Mouse (Mus musculus): ENCODE measurements at regions not wholly inside any gene's neighbourhood (a gene's known extent, or its start where the extent isn't known, plus 50 kb on each side); places are given as distances from the start of the nearest gene placed in this dataset.
"Not testable (repeated sequence)": the region's sequence is repeated elsewhere in the genome, so short reads cannot be mapped to it uniquely, and the experiment has no call there.

GRCm38 (mm10) chr12:20196386-20196785 is 242.1 kb downstream of the Gm21863 start:
- peak; percentile 1 for DNase-seq (ENCODE audit: low read depth, low spot score)

GRCm38 (mm10) chr12:20196905-20197304 is 242.6 kb downstream of the Gm21863 start:
- DNase-seq (ENCODE audit: low read depth, low spot score) = not testable (repeated sequence)

- DNase-seq (ENCODE audit: low read depth, low spot score) = not testable (repeated sequence)
These were observed 269.6 kb downstream of the Gm21863 start for GRCm38 (mm10) chr12:20223921-20224320.

GRCm38 (mm10) chr12:20226831-20227230 is 272.5 kb downstream of the Gm21863 start:
- peak; percentile 2 for DNase-seq (ENCODE audit: low read depth, low spot score)

- peak; percentile 2 for DNase-seq (ENCODE audit: low read depth, low spot score)
These were observed 273.3 kb downstream of the Gm21863 start for GRCm38 (mm10) chr12:20227427-20228160.

- DNase-seq (ENCODE audit: low read depth, low spot score) = peak; percentile 6
These were observed 274.2 kb downstream of the Gm21863 start for GRCm38 (mm10) chr12:20228321-20228999.

- DNase-seq (ENCODE audit: low read depth, low spot score) = peak; percentile 1
These were observed 275.1 kb downstream of the Gm21863 start for GRCm38 (mm10) chr12:20229441-20229840.

- DNase-seq (ENCODE audit: low read depth, low spot score) = peak; percentile 3
These were observed 276.0 kb downstream of the Gm21863 start for GRCm38 (mm10) chr12:20230141-20230892.

GRCm38 (mm10) chr12:20230893-20231235 is 276.6 kb downstream of the Gm21863 start:
- peak; percentile 9 for DNase-seq (ENCODE audit: low read depth, low spot score)

- DNase-seq (ENCODE audit: low read depth, low spot score) = peak; percentile 14
These were observed 277.2 kb downstream of the Gm21863 start for GRCm38 (mm10) chr12:20231528-20231927.

- DNase-seq (ENCODE audit: low read depth, low spot score) = peak; percentile 4
These were observed 277.8 kb downstream of the Gm21863 start for GRCm38 (mm10) chr12:20231986-20232541.

GRCm38 (mm10) chr12:20232746-20233453 is 278.6 kb downstream of the Gm21863 start:
- peak; percentile 16 for DNase-seq (ENCODE audit: low read depth, low spot score)

- DNase-seq (ENCODE audit: low read depth, low spot score) = no peak
These were observed 279.1 kb downstream of the Gm21863 start for GRCm38 (mm10) chr12:20233454-20233831.

GRCm38 (mm10) chr12:20233871-20234307 is 279.6 kb downstream of the Gm21863 start:
- DNase-seq (ENCODE audit: low read depth, low spot score) = peak; percentile 20
